Mouse (Mus musculus): ENCODE results near the gene Ly6g6d.

- TF ChIP-seq CTCF (IDR thresholded peaks at IDR 0.05; ENCODE audit: extremely low read depth, insufficient read depth, insufficient read length, insufficient replicate concordance) (no peak), POLR2A (IDR thresholded peaks at IDR 0.05; ENCODE audit: low read depth, low read length) (no peak)
These were observed 2.4 kb upstream of the Ly6g6d start for GRCm38 (mm10) chr17:35080248-35080647.

All from spleen, adult 2 months (tissue).